Mouse (Mus musculus) brain, embryonic 18.5 days (tissue): ENCODE data around the gene Olfr372.
"Not testable (repeated sequence)": the region's sequence is repeated elsewhere in the genome, so short reads cannot be mapped to it uniquely, and the experiment has no call there.

ENCODE experiments used
- DNase-seq: peaks from one replicate; pipeline ENCODE4 v3.0.0-alpha.2; 2012; ENCODE audit warnings: low read depth, low spot score

The Olfr372 gene

DNA sequence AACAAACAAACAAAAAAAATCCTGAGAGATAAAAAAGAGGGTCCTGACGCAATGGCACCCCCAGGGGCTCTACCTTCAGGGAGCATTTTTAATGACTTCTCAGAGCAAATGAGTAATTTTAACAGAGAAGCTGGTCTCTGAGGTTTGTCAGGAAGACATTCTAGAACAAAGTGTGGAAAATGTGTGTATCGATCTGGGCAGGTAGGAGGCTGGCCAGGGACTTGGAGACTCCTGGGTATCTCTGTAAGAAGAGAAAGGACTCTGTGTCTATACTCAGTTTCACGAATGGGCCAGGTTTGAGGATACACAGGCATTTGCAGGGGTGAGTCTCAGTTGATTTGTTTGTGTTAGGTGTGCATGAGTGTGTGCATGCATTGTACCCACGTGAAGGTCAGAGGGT lies at the start of gene Olfr372:
Olfr372 (plus strand) TSS at position 301 of the 400 bp plus-strand sequence.
- DNase-seq = not testable (repeated sequence)

DNA sequence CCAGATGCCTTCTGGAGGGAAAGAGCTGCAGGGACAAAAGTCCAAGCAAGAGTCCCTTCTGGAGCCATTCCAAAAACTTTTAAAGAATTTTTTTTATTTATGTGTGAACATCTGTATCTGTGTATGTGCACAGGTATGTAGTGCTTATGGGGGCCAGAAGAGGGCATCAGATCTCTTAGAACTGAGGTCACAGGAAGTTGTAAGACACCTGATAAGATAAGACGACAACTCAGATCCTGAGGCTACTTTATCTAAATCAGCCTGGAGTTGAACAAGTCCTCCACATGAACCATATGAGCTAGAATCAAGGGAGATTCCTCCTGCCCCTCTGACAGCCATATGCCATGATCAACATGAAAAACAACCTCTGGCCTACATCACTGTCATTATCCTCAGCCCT lies 41.6 kb upstream of the Olfr372 start:
- no peak for DNase-seq

DNA sequence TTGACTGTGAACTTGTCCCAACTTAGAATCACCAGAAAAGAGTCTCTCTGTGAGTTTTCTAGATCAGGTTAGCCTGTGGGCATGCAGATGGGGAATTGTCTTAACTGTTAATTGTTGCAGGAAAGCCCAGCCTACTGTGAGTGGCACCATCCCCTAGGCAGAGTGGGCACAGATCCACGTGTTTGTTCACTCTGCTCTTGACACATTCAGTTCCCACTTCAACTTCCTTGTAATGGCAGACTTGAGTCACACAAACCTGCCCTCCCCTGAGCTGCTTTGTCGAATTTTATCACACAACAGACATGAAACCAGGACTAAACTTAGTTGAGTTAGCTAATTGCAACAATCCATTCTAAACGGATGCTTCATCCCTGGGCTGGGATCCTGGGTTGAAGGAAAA lies 40.8 kb upstream of the Olfr372 start:
- DNase-seq = no peak

DNA sequence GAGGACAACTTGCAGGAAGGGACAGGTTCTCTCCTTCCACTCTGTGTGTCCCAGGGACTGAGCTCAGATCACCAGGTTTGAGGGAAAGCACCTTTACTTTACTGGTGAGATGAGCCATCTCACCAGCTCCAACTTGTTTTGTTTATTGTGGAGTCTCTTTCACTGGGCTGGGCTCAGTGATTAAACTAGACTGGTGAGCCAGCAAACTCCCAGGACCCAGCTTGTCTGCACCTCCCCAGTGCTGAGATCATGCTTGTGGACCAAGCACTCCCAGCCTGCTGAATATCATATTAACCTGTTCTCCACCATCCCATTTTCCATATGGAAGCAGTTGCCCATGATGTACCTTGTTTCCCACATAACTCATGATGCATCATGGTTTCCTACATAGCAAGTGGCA lies 38.1 kb upstream of the Olfr372 start:
- DNase-seq = no peak

DNA sequence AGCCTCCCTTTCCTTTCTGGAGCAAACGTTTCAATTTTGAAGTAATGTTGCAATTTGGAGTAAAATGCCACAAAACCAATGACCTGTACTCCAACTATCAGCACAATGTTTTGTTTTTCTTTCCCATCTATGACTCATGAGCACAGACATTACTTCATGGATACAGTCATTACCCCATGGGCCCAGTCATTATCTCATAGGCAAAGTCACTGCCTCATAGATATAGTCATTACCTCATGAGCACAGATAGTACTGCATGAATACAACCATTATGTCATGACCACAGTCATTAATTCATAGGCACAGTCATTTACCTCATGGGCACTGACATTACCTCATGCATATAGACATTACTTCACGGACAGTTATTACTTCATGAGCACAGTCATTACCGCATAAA lies 35.1 kb upstream of the Olfr372 start:
- DNase-seq = no peak

DNA sequence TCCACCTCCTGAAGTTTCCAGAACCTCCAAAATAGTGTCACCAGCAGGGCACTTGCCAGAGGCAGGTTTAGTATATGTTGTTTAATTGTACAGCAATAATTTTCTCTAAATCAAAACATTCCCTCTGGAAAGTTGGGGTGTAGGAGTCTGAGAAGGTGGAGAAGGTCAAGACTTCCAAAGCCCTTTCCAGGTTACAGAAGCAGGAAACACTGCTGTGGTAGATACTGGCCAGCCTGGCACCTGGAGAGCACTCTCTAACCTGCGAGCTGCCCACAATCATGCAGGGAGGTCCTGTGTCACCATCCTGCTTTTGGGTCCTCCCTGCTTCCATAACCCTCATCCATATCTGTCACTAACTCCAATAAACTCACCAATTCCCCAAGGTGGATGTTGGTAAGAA lies 34.3 kb upstream of the Olfr372 start:
- no peak for DNase-seq

DNA sequence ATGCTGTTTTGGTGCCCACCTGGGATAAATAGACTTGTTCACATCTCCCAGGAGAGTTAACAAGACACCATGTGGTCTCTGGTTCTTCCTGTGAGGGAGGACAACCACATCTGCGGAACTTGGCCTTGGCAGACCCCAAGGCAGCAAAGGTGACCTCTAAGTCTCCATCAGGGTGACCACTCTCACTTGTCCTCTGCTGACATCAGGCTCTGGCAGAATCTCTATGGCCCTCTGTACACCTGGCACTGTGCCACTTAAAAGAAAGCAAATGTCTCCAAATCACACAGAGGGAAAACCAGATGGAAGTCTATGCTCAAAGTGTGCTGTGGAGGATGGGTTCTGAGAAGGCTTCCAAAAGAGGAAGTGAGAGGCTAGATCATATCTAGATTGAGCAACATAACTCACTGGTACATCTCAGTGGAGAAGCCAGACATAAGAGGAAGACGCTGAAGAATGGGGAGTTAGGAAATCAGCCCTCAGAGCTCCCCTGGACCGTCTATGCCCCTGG lies 32.8 kb upstream of the Olfr372 start:
- no peak for DNase-seq

DNA sequence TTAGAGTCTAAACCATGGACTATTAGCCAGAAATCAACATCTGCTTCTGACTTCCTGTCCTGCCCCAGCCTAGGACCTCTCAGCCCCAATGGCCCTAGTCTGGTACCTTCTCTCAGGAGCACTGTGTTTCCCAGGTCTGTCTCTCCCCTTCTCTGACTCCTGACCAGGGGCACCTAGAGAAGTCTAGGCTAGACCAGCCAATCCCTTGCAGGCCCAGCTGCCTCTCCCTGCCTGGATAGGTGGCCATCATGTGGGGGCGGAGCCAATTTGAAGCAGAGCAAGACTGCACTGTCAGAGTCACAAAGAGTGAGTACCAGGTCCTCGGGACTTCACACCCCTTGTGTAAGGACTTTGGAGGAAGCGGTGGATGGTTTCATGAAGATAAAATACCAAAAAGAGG lies 31.5 kb upstream of the Olfr372 start, which contains the start of gene Cyp4f18:
Cyp4f18 (minus strand) TSS at position 154 of the 400 bp plus-strand sequence.
- no peak for DNase-seq

DNA sequence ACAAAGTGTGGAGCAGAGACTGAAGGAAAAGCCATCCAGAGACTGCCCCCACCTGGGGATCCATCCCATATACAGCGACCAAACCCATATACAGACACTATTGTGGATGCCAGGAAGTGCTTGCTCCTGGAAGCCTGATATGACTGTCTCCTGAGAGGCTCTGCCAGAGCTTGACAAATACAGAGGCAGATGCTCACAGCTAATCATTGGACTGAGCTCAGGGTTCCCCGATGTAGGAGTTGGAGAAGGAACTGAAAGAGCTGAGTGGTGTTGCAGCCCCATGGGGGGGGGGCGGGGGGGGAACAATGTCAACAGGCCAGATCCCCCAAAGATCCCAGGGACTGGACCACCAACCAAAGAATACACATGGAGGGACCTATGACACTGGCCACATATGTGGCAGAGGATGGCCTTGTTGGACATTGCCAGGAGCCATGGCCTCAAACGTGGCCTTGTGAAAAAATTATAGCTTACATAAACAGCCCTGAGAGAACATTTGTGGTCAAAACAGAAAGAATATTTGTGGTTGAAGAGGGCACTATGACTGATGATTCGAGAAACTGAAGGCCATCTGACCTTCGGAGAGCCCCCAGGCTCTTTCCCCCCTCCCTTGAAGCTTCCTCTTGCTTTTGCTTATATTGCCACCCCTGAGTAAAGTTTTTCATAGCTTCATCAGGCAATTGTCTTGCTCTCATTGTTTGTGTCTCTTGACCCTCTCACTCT lies 27.4 kb upstream of the Olfr372 start:
- DNase-seq = not testable (repeated sequence)

DNA sequence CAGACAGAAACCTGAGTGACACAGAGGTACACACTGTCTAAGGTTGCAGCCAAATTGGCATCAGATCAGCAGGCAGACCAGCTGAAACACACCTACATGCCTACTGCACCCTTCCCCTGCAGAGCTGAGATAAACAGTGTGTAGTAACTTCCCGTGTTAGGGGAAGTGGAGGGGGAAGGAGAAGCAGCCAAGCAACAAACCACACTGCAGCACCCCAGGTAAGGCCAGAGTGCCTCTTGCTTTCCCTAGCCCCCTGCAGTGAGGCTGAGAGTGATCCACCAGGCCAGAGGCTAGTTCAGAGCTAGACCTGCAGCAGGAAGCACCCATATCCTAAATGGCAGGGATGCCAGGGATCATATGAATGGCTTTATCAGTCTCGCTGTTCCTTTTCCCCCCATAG lies 23.7 kb upstream of the Olfr372 start:
- DNase-seq = not testable (repeated sequence)

DNA sequence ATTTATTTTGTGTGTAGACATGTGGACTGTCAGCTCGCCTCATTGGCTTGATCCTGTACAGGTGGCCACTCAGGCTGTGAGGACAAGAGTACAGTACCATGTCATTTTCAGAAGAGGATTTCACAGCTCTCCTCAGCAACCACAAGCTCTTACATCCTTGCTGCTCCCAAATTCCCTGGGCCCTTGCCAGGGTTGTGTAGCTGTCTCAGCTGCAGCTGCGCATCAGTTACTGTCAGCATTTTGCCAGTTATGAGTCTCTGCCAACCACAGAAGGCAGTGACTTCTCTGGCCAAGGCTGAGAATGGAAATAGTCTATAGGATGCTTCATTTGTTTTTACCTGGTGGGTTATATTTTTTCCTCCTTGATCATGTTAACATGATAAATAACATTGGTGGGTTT lies 22.9 kb upstream of the Olfr372 start:
- no peak for DNase-seq

DNA sequence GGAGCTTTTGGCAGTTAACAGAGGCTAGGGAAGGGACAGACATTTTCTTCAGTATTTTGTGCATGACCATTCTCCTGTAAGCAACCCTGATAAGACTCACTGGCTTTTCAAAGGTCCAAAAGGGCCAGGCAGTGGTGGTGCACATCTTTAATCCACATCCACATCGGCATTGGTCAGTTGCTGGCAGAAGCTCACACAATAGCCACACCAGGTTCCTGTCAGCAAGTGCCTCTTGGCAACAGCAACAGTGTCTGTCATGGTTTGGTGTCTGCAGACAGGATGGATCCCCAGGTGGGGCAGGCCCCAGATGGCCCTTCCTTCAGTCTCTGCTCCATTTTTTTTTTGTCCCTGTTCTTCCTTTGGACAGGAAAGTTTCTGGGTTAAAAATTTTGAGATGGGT lies 22.0 kb upstream of the Olfr372 start:
- not testable (repeated sequence) for DNase-seq

DNA sequence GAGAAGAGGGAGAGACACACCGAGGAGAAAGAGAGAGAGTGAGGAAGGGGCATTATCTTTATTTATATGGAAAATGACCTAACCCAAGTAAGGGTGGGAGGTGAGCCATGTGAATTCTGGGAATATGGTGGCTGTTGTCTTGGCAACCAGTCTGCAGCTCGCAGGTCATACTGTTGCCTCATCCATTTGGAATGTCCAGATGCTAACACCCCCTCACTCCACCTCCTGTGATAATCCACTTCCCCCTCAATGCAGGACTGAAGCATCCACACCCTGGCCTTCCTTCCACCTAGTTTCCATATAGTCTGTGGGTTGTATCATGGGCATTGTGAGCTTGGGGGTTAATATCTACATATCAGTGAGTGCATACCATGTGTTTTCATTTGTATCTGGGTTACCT lies 21.2 kb upstream of the Olfr372 start:
- DNase-seq = no peak

DNA sequence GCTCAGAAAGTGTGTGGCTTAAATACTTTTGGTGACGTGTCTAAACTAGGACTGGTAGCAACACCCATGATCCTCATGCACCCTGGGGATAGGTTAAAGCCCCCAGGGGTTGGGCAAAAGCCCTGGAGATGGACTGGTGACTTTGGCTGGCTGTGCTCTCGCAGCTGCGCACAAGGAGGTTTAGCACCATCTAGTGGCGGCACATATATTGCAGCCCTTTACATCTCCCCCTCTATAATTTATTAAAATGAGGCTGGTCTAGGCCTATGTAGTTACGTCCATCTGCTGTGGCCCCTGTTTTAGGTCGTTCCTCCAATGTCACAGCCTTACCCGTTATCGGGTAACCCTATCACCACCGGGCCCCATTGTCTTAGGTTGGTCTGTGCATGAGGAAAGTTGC lies 16.1 kb upstream of the Olfr372 start:
- DNase-seq = not testable (repeated sequence)

DNA sequence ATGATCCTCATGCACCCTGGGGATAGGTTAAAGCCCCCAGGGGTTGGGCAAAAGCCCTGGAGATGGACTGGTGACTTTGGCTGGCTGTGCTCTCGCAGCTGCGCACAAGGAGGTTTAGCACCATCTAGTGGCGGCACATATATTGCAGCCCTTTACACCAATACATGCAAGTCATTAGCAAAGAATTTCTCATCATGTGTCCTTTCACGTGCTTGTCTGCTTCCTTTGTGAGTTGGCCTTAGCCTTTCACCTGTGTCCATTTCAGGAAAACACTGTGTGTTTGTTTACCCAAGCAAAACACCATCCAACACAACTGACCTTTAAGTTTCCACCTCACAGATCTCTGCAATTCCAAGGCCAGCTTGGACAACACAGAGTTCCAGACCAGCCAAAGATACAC lies 8.1 kb upstream of the Olfr372 start:
- DNase-seq = not testable (repeated sequence)

DNA sequence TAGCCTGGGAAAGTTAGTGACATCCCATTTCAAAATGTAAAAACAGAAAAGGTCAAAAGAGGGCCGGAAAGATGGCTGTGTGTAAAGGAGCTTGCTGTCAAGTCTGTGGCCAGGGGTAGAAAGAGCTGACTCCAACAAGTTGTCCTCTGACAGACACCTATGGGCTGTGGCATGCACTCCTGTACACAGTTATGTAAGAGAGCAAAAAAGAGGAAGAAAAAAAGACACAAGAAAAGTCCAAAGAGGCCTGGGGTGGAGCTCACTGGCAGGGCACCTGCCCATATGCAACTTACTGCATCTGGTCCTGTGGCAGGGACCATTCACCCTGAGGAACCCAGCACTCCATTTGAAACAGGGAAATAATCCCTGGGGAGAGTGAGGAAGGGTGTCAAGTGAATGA lies 1.5 kb downstream of the Olfr372 start:
- DNase-seq = no peak

DNA sequence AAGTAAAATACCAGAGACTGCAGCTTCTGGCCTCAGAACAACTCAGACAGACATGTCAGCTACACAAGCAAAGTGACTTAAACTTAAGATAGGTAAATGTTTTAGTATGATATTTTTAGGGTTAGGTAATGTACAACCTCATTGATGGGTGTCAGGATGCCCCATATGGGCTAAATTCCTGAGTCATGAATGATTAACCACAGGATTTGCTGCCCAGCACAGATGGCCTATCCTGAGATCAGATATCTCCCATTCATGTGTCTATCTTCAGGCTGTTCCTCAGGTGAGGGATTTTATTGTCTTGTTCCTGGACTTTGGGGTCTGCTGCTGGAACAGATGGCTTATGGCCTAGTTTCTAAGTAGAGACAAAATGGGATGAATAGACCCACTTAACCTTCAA lies 13.6 kb downstream of the Olfr372 start:
- DNase-seq = not testable (repeated sequence)

DNA sequence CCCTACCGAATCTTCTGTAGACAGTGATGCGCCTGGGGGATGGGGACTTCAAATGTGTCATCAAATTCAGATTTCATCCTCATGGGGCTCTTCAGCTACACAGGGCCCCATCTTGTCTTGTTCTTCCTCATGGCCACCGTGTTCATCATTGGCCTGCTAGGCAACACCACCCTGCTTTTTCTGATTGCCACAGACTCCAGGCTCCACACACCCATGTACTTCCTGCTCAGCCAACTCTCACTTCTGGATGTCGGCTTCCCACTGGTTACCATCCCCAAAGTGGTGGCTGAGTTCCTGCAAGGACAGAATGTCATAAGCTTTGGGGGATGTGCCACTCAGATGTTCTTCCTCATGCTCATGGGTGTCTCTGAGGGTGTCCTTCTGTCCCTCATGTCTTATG lies 16.6 kb downstream of the Olfr372 start:
- not testable (repeated sequence) for DNase-seq

DNA sequence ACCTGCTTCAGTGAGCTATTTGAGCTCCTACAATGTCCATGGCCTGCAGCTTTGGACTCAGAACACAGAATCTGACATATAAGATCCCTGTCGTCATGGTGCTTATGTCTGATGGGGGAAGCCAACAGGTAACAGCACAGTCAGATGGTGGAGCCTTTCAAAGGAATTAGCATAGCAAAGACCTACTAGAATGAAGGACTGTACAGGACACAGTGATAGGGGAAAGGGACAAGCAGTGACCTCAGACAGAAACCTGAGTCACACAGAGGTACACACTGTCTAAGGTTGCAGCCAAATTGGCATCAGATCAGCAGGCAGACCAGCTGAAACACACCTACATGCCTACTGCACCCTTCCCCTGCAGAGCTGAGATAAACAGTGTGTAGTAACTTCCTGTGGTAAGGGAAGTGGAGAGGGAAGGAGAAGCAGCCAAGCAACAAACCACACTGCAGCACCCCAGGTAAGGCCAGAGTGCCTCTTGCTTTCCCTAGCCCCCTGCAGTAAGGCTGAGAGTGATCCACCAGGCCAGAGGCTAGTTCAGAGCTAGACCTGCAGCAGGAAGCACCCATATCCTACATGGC lies 25.9 kb downstream of the Olfr372 start:
- DNase-seq = not testable (repeated sequence)

DNA sequence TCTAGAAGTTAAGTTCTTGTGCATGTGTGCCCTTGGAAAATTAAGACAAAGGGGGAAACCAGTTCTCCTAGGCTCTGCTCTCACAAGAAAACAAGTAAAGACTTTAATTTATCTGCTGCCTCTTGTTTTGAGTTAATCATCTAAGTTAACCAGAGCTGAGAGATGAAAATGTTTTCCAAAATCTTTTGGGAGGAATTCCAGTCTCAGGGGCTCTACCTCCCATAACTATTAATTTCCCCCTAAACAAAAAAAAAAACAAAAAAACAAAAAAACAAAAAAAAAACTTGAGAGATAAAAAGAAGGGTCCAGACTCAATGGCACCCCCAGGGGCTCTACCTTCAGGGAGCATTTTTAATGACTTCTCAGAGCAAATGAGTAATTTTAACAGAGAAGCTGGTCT lies 41.9 kb downstream of the Olfr372 start, which contains the start of gene Olfr373:
Olfr373 (plus strand) TSS at position 301 of the 400 bp plus-strand sequence.
- DNase-seq = not testable (repeated sequence)

DNA sequence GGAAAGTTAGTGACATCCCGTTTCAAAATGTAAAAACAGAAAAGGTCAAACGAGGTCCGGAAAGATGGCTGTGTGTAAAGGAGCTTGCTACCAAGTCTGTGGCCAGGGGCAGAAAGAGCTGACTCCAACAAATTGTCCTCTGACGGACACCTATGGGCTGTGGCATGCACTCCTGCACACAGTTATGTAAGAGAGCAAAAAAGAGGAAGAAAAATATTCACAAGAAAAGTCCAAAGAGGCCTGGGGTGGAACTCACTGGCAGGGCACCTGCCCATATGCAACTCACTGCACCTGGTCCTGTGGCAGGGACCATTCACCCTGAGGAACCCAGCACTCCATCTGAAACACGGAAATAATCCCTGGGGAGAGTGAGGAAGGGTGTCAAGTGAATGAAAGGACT lies 43.7 kb downstream of the Olfr372 start:
- DNase-seq = no peak

DNA sequence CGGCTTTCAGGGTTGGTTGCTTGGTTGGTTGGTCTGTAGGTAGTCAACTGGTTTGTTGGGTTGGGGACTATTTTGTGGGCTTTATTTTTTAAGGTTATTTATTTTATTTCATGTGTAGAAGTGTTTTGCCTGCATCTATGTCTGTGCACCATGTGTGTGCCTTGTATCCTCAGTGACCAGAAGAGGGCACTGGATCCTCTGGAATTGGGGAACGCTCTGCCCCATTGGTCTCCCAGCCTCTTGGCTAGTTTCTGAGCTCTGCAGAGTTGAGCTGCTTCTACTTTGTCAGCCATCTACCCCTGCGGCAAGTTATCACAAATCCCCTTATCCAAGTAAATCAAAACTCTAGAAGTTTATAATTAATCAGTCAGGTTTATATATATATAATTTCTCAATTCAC lies 46.6 kb downstream of the Olfr372 start:
- not testable (repeated sequence) for DNase-seq

DNA sequence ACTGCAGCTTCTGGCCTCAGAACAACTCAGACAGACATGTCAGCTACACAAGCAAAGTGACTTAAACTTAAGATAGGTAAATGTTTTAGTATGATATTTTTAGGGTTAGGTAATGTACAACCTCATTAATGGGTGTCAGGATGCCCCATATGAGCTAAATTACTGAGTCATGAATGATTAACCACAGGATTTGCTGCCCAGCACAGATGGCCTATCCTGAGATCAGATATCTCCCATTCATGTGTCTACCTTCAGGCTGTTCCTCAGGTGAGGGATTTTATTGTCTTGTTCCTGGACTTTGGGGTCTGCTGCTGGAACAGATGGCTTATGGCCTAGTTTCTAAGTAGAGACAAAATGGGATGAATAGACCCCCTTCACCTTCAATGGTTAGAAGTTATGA lies 55.7 kb downstream of the Olfr372 start:
- not testable (repeated sequence) for DNase-seq
